Mouse (Mus musculus) gastrocnemius, postnatal 4 days (tissue): ENCODE measurements around the gene Gm39653. TPM values are rescaled to one million over a fixed set of nuclear protein-coding genes. Genes with fewer than 3 reads are reported as not detected.

Experiments
- total RNA-seq, 2 experiments: library from RNA; stranded (reverse); gene quantifications; 2 replicates each; pipeline ENCODE4 v1.2.3; 2021

The Gm39653 gene
- total RNA-seq, 2 experiments from 2014 or later = not detected

Other genes with a start within 250 kb of the Gm39653 start
- gene Adam23, start 170.1 kb upstream of the Gm39653 start, total RNA-seq = 10 to 100 TPM; 25.9 to 28.7 TPM
- gene Dytn, start 71.0 kb downstream of the Gm39653 start, total RNA-seq = not detected
- not detected for gene Mdh1b, start 114.3 kb downstream of the Gm39653 start, total RNA-seq
- 10 to 100 TPM; 17.0 TPM for gene Fastkd2, start 114.6 kb downstream of the Gm39653 start, total RNA-seq
- gene 4933402D24Rik, start 153.3 kb downstream of the Gm39653 start, total RNA-seq = not detected